Mouse (Mus musculus) cortical plate, adult 2 months (tissue): ENCODE results near the gene Atp6v0a2.

Experiments used
- CTCF ChIP-seq: fragments of 200-500 bp; IDR thresholded peaks from 2 replicates; pipeline ENCODE4 v1.5.1; 2011; ENCODE audit warnings: mild to moderate bottlenecking, control low read depth, low read length; ENCODE audit not compliant: insufficient read depth; ENCODE audit errors: extremely low read depth
- POLR2A ChIP-seq: fragments of 200-500 bp; IDR thresholded peaks from 2 replicates; pipeline ENCODE4 v1.6.1; 2011; ENCODE audit warnings: mild to moderate bottlenecking, low read length, control low read depth; ENCODE audit not compliant: insufficient read depth; ENCODE audit errors: extremely low read depth

DNA sequence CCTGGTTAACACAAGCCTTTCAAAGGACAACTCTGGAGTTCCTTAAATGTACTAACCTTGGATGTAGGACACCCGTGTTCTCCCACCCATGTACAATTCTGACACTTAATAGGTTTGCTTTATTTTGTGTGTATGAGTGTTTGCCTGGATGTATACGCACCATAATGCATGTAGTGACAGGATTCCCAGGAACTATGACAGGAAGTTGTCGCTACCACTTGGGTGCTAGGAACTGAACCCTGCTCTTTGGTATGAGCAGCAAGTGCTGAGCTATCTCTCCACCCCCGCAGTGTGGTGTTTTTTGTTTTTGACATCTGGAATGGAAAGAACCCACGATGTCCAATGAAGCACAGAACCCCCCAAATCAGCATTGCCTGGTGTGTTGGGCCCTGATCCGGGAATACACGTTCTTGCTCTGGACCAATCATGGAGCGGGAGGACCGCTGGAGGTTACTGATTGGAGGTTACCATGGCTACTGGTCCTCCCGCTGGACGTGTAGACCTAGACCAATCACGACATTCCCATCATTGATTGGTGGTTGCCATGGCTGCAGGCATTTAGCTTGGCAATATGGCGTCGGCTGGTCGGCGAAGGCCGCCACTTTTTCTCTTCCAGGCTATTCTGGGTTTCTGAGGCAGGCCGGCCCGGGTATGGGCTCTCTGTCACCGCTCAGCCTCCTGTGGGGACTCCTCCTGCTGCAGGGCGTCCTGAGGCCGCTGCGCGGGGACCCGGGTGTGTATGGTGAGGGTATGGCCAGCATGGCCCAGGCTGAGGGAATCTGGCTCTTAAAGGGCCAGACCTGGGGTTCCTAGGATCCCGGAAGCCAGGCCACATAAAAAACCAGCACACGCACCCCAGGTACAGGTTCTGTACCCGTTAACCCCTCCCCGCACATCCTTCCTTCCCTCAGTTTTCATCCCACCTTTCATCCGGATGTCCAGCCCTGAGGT lies 29.9 kb upstream of the Atp6v0a2 start:
- TF ChIP-seq CTCF (no peak), POLR2A (peak; percentile 80)
